Mouse (Mus musculus) gastrocnemius, postnatal 4 days (tissue): ENCODE results near the gene Dusp11. TPM values are rescaled to one million over a fixed set of nuclear protein-coding genes. Genes with fewer than 3 reads are reported as not detected.
"Not testable (repeated sequence)": the region's sequence is repeated elsewhere in the genome, so short reads cannot be mapped to it uniquely, and the experiment has no call there.

ENCODE experiments used
- DNase-seq, 2 experiments: peaks; one replicate each; pipeline ENCODE4 v3.0.0; 2021 to 2022; ENCODE audit warnings: low spot score in 2 of 2, mixed read lengths in 2 of 2
- total RNA-seq, 2 experiments: library from RNA; stranded (reverse); gene quantifications; 2 replicates each; pipeline ENCODE4 v1.2.3; 2021

The Dusp11 gene
- total RNA-seq, 2 experiments from 2014 or later: 61.6 to 72.7 TPM

- peak; percentile 69 to 86 for DNase-seq
These were observed 24.7 kb downstream of the Dusp11 start for GRCm38 (mm10) chr6:85936508-85937465.

DNA sequence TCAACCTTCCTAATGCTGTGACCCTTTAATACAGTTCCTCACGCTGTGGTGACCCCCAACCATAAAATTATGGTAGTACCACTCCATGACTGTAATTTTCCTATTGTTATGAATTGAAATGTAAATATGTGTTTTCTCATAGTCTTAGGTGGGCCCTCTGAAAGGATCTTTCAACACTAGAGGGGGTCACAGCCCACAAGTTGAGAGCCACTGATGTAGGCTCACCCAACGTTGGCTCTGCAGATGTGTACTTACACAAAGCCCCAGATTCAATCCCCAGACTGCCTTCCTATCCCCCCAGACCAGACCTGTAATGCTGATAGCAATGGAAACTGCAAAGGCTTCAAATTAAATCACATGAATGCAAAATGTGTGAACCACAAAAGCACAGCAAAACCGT, 25.8 kb downstream of the Dusp11 start:
- DNase-seq: no peak

- DNase-seq: no peak
These were observed 27.4 kb downstream of the Dusp11 start for GRCm38 (mm10) chr6:85934047-85934446.

GRCm38 (mm10) chr6:85929312-85929711, 32.2 kb downstream of the Dusp11 start:
- DNase-seq: no peak

- no peak for DNase-seq
These were observed 33.7 kb downstream of the Dusp11 start for GRCm38 (mm10) chr6:85927476-85928464.

DNA sequence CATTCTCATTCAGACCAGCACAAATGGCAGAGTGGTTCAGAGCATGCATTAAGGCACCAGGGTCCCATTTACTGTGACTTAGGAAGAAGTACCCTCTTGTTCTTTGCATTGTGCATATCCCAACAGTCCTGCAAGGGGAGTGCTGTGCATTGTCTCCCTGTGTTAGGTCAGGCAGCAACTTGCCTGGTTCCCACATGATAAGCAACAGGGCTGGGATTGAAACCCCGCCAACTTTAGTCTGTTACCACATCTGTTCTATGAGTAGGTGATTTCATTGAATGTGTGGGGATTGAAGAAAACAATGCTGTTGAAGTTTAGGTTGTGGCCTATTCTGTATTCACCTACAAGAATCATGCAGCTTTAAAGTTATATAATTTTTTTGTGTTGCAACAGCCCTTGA, 34.8 kb downstream of the Dusp11 start:
- no peak for DNase-seq

DNA sequence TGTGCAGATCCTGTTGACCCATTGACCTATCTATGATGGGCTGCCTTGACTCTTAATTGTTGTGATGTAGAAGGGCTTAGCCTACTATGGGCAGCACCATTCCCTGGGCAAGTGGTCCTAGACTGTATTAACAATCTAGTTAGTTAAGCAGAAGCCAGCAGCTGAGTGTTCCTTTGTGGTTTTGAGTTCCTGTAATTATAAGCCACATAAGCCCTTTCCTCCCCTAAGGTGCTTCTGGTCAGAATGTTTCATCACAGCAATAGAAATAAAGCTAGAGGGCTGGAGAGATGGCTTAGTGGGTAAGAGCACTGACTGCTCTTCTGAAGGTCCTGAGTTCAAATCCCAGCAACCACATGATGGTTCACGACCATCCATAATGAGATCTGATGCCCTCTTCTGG, 37.8 kb downstream of the Dusp11 start:
- no peak for DNase-seq

DNA sequence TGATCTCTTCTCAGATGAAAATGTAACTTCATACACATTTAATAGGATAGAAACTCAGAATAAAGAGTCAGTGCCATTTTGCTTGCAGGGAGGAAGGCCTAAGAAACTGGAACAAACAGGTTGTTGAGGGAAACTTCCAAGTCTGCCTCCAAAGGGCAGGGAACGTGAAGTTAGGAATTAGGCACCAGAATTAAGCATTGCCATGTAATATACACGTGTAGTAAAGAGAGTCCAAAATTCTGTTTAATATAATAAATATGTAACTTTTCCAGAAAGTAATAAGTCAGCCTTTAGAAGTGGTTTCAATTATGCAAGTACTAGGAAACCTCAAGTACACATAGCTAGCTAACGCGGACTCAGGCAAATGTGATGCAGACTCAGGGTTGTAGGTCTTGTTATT, 42.1 kb downstream of the Dusp11 start:
- no peak for DNase-seq

DNA sequence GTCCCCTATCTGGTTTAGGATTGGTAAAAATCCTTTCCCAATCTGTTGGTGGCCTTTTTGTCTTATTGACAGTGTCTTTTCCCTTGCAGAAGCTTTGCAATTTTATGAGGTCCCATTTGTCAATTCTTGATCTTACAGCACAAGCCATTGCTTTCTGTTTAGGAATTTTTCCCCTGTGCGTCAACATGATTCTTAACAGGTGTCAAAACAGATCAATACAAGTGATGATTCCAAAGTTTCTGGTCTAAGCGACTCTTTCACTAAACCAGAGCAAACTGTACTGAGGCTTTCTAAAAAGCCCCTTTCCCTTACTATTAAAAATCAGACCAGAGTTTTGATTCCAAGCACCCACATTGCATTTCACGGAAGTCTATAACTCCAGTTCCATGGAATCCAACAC, 43.1 kb downstream of the Dusp11 start:
- not testable (repeated sequence) for DNase-seq

- DNase-seq: no peak
These were observed 44.9 kb downstream of the Dusp11 start for GRCm38 (mm10) chr6:85916596-85916995.

DNA sequence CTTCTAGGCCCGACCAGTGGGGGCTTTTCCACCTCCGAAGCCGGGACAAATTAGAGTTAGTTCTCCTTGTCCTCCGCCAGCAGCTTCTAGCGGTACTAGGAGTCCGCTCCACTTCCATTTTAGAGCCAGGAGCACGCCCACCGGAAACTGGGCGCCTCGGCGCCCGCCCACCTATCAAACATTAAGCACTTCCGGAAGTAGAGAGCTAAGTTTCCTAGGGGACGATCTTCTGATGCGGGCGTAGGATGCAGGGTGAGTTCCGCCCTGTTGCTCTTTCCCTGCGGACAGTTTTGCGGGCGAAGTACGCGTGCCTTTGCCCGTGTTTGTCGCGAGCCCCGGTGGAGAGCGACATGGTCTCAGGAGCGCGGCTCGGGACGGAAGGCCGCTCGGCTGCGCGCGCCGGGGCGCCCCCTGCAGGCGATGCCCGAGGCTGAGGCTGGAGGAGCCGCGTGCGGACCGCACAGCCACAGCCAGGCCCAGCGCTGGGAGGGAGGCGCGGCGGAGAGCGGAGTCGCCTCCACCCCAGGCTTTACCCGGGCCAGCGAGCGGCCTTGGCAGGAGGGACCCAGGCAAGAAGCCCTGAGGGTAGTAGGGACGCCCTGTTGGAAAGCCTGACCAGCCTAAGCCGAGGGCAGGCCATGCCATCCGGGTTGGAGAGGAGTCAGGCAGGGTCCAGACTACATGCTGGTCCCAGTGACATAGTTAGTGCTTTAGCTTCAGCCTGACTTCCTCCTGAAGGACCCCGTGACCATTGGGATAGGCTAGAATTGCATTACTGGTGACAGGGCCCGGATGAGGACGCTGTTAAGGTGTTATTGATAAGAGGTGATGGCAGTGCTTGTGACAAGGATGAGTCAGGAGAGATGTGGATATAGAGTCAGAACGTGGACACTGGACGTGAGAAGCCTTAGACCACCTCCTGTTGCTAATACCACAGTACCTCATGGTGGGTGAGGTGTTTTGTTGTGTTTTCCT, 45.6 kb downstream of the Dusp11 start, which contains the start of gene Nat8f1:
TSS of gene Nat8f1 (minus strand) at position 149 of the 975 bp plus-strand sequence.
- peak; percentile 74 to 89 for DNase-seq

DNA sequence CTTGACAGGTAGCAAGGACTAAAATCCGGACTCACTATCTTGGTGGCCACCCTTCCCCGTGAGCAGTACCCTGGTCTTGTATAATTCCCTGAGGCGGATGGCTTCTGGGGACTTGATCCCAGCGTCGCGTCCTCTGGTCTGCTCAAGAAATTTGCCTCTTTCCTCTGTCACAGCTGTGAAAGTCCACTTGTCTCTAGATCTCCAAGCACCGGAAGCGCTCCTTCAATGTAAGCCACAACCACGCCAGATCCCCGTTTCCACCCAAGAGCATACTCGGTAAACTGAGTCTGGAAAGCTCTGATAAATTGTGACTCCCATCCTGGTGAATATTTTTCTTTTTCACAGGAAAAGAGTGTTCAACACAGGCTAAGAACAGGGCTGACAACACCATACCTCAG, 46.3 kb downstream of the Dusp11 start:
- no peak for DNase-seq

GRCm38 (mm10) chr6:85911587-85911986, 49.9 kb downstream of the Dusp11 start, which contains the start of gene Tprkb:
Gene Tprkb (plus strand): TSS chr6:85911865.
- DNase-seq: no peak

DNA sequence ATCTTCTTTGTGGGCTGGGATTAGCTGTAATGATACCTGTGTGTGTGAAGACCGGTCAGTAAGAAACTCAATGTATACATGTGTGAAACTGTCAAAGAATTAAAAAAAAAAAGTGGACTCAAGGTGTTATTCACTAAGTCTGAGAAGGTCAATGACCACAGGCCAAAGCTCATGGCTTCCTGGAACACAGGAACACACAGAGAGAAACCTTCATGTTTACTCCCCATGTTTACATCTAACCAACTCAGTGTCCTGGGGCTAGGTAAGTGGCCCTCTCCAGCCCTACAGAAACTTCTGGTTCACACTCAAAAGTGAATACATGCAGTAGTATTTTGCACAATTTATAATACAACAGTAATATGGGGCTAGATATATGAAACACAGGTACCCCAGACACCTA, 51.8 kb downstream of the Dusp11 start:
- no peak for DNase-seq

DNA sequence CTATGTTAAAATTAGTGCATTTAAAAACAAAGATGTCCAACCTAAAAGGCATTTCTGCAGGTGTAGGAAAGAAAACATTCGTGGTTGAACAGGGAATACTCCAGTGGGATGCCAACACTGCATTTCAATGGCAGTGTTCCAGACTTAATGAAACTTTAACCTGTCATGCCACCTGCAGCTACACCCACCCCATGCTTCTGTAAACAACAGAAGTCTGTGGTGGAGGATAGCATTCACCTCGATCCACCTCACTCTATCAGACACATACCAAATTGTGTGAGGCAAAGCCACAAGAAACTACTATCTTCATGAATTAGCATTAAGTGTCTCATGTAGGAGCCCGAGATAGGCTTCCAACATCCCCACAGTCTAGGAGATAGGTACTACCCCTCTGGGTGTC, 53.1 kb downstream of the Dusp11 start:
- DNase-seq: no peak

GRCm38 (mm10) chr6:85906911-85907351, 54.5 kb downstream of the Dusp11 start:
- not testable (repeated sequence) for DNase-seq

- peak; percentile 54 to 74 for DNase-seq
These were observed 56.8 kb downstream of the Dusp11 start, which contains the start of gene Nat8f4 for GRCm38 (mm10) chr6:85904642-85905061. Gene Nat8f4 (minus strand): TSS chr6:85904884.

DNA sequence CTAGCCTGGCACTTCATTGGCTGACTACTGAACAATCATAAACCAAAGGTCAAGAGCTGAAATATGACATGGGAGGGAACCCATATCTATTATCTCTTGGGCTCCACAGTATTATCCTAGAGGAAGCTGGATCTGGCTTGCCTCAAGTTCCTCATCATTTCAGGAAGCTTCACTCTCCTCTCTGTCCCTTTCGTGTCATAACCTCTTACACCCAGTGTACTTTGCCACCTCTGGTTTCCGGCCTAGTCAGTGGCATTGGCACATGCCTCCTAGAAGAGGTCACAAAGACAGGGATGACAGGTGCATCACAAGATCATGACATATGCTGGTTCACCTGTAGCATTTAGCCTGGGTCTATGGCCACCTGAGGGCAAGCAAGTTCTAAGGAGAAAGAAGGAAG, 59.2 kb downstream of the Dusp11 start:
- DNase-seq: no peak

DNA sequence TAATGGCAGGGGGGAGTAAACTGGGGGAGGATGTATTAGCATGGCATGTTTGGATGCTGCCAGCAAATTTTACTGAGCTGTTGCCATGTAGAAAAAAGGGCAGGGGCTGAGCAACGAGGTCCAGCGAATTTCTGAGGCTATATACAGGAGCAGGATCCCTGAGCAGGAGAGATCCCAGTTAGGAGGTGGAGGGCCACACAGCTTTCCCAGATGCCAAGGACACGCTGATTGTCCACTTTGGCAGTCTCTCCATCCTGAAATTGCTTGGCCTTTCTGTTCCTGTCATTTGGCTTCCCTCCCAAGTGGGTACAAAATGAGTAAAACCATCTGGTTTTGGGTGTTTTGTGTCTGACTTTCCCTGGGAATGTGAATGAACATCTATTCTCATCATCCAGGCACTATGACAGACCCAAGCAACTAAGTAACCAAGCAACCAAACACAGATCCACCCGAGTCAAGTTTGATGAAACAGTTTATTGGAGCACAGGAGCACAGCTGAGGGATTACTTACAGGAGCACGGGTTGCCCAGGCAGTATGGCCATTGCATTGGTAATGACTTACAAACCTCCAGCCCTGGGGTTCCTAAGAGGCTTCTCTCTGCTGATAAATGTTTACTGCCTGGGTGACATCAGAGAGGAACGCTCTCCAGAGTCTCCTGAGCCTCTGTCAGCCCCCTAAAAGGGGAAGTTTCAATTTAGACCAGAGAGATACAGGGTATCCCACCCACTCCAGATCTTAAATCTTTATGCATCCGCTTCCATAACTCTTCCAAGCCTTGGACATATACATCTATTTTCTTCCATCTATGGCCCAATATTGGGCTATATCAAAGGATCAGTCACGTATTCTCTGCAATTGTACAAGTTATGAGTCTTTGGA, 62.6 kb downstream of the Dusp11 start:
- DNase-seq: not testable (repeated sequence)
